Mouse (Mus musculus) stomach, postnatal 0 days (tissue): ENCODE data around the gene Ubash3b.

Experiments used
- CTCF ChIP-seq: IDR thresholded peaks from 2 replicates; pipeline ENCODE4 v1.5.1; 2016; ENCODE audit warnings: antibody characterized with exemption, low read depth, mild to moderate bottlenecking, moderate library complexity
- EP300 ChIP-seq: optimal IDR thresholded peaks from 2 replicates; pipeline ENCODE3; 2016; ENCODE audit warnings: antibody characterized with exemption

- TF ChIP-seq CTCF = no peak
- no peak for TF ChIP-seq EP300
Measured at GRCm38 (mm10) chr9:41187498-41187897, 26.0 kb upstream of the Ubash3b start.
